Mouse (Mus musculus): ENCODE data around the gene Akr1c6.

GRCm38 (mm10) chr13:4385541-4385940 lies 48.6 kb upstream of the Akr1c6 start:
- no peak for TF ChIP-seq CTCF (conservative IDR thresholded peaks at IDR 0.05; ENCODE audit: low read length)
- TF ChIP-seq POU5F1 (IDR thresholded peaks at IDR 0.05; ENCODE audit: borderline replicate concordance, low read length): no peak
- TF ChIP-seq NANOG (IDR thresholded peaks at IDR 0.05; ENCODE audit: borderline replicate concordance, low read length): no peak

All from E14TG2a.4 (cell line).